Mouse (Mus musculus) heart, adult 8-10 months (tissue): ENCODE data around the gene 4931409K22Rik. TPM values are rescaled to one million over a fixed set of nuclear protein-coding genes. Genes with fewer than 3 reads are reported as not detected.

Experiments
- DNase-seq: peaks from one replicate; pipeline ENCODE4 v3.0.0; 2022; ENCODE audit warnings: low spot score
- total RNA-seq, 4 experiments: library from RNA; stranded (reverse); gene quantifications; 2 replicates each; pipeline ENCODE4 v1.2.4; 2022

The 4931409K22Rik gene
- not detected for total RNA-seq

GRCm38 (mm10) chr5:24556709-24557108, at the start of gene 4931409K22Rik:
Gene 4931409K22Rik (minus strand): TSS chr5:24556809.
- no peak for DNase-seq

- DNase-seq = no peak
Measured at GRCm38 (mm10) chr5:24605980-24606665, 49.5 kb upstream of the 4931409K22Rik start.

- DNase-seq = no peak
Measured at GRCm38 (mm10) chr5:24605321-24605979, 48.8 kb upstream of the 4931409K22Rik start.

GRCm38 (mm10) chr5:24604656-24605100, 48.1 kb upstream of the 4931409K22Rik start:
- peak; percentile 91 for DNase-seq

- DNase-seq = no peak
Measured at GRCm38 (mm10) chr5:24604080-24604655, 47.6 kb upstream of the 4931409K22Rik start.

GRCm38 (mm10) chr5:24603431-24604010, 46.9 kb upstream of the 4931409K22Rik start:
- no peak for DNase-seq

GRCm38 (mm10) chr5:24602751-24603343, 46.2 kb upstream of the 4931409K22Rik start:
- peak; percentile 94 for DNase-seq

GRCm38 (mm10) chr5:24601911-24602750, 45.5 kb upstream of the 4931409K22Rik start:
- DNase-seq = peak; percentile 73

GRCm38 (mm10) chr5:24601071-24601835, 44.6 kb upstream of the 4931409K22Rik start:
- DNase-seq = no peak

GRCm38 (mm10) chr5:24600236-24600635, 43.6 kb upstream of the 4931409K22Rik start:
- DNase-seq = no peak

GRCm38 (mm10) chr5:24599137-24599536, 42.5 kb upstream of the 4931409K22Rik start:
- no peak for DNase-seq

GRCm38 (mm10) chr5:24598570-24599006, 42.0 kb upstream of the 4931409K22Rik start:
- DNase-seq = no peak

- DNase-seq = no peak
Measured at GRCm38 (mm10) chr5:24597901-24598569, 41.4 kb upstream of the 4931409K22Rik start.

- DNase-seq = peak; percentile 81
Measured at GRCm38 (mm10) chr5:24597221-24597728, 40.7 kb upstream of the 4931409K22Rik start.

GRCm38 (mm10) chr5:24596519-24597171, 40.0 kb upstream of the 4931409K22Rik start:
- DNase-seq = peak; percentile 65

GRCm38 (mm10) chr5:24595786-24596380, 39.3 kb upstream of the 4931409K22Rik start:
- no peak for DNase-seq

GRCm38 (mm10) chr5:24595261-24595660, 38.7 kb upstream of the 4931409K22Rik start:
- no peak for DNase-seq

GRCm38 (mm10) chr5:24594346-24594745, 37.7 kb upstream of the 4931409K22Rik start:
- DNase-seq = no peak
